27 mouse cellular contexts compared by ENCODE assay signal in the genomic region with DNA sequence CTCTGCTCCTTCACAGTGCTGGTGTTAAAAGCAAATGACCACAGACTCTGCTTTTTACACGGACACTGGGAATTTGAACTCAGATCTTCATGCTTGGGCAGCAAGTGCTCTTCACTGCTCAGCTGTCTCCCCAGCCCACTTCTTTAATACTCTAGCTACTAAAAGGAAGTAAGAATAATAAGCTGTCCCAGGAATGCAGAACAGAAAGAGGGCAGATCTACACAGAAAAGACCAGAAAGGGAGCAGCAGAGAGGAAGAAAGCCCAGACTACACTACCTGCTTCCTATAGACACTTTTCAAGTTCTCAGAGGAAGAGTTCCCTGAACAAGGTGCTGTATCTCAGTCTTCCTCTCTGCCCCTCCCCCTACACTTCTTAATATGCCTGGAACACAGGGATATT. TPM values are rescaled to one million over a fixed set of nuclear protein-coding genes. Genes with fewer than 3 reads are reported as not detected.
"Had no signal": no experiment of that assay in that cellular context is flagged by ENCODE, and none has a peak within 500 bp of the region (broad histone marks: within the 10 kb centered on the region; RNA-seq: fewer than 3 reads in every experiment).

No protein-coding gene starts in this region.

- H3K36me3 ChIP-seq: limb, embryonic 10.5 days; limb, embryonic 13.5 days; liver, embryonic 12.5 days; liver, embryonic 15.5 days; lung, embryonic 15.5 days; midbrain, embryonic 10.5 days; midbrain, embryonic 13.5 days; neural tube, embryonic 12.5 days; neural tube, embryonic 15.5 days had no signal

- DNase-seq: kidney, adult 9 months; kidney, postnatal 14 days; kidney, postnatal 4 days; layer of hippocampus, adult 9-11 months; liver; lung, adult 18-20 months; lung, postnatal 10 days; lung, postnatal 36 days; right cerebral cortex, adult 18-20 months; right cerebral cortex, postnatal 14 days; right cerebral cortex, postnatal 4 days; thymus, adult 18-20 months; thymus, postnatal 36 days had no signal

- ATAC-seq: intestine, embryonic 16.5 days; liver, embryonic 12.5 days; midbrain, embryonic 13.5 days; midbrain, embryonic 16.5 days had no signal

- H3K27ac ChIP-seq: layer of hippocampus, adult 2 months; limb, embryonic 13.5 days; liver, embryonic 12.5 days; liver, embryonic 15.5 days; lung, embryonic 15.5 days; midbrain, embryonic 10.5 days; midbrain, embryonic 13.5 days; neural tube, embryonic 12.5 days; neural tube, embryonic 15.5 days; stomach, postnatal 0 days had no signal

- H3K9me3 ChIP-seq: limb, embryonic 10.5 days; limb, embryonic 13.5 days; liver, embryonic 12.5 days; liver, embryonic 15.5 days; lung, embryonic 15.5 days; midbrain, embryonic 10.5 days; midbrain, embryonic 13.5 days; neural tube, embryonic 12.5 days; neural tube, embryonic 15.5 days had no signal

- H3K4me3 ChIP-seq: layer of hippocampus, adult 2 months; limb, embryonic 10.5 days; limb, embryonic 13.5 days; liver, embryonic 12.5 days; liver, embryonic 15.5 days; lung, embryonic 15.5 days; midbrain, embryonic 10.5 days; midbrain, embryonic 13.5 days; neural tube, embryonic 12.5 days; neural tube, embryonic 15.5 days had no signal

- H3K4me1 ChIP-seq: liver, embryonic 12.5 days; liver, embryonic 15.5 days; lung, embryonic 15.5 days; midbrain, embryonic 10.5 days; midbrain, embryonic 13.5 days; neural tube, embryonic 12.5 days; neural tube, embryonic 15.5 days had no signal

- H3K9ac ChIP-seq: limb, embryonic 13.5 days; liver, embryonic 12.5 days; liver, embryonic 15.5 days; lung, embryonic 15.5 days; midbrain, embryonic 13.5 days; neural tube, embryonic 12.5 days; neural tube, embryonic 15.5 days had no signal

- H3K4me2 ChIP-seq: limb, embryonic 13.5 days; liver, embryonic 12.5 days; liver, embryonic 15.5 days; lung, embryonic 15.5 days; midbrain, embryonic 13.5 days; neural tube, embryonic 12.5 days; neural tube, embryonic 15.5 days had no signal

RNA-seq across cellular contexts. Expression of gene Slc26a4, which starts 8.5 kb away (rescaled TPM):
- polyA plus RNA-seq: liver, embryonic 12.5 days; liver, embryonic 15.5 days; lung, embryonic 15.5 days; midbrain, embryonic 10.5 days; neural tube, embryonic 12.5 days; urinary bladder, adult 2 months had no signal
